Mouse (Mus musculus): ENCODE results near the gene Prpf4.

The Prpf4 gene

DNA sequence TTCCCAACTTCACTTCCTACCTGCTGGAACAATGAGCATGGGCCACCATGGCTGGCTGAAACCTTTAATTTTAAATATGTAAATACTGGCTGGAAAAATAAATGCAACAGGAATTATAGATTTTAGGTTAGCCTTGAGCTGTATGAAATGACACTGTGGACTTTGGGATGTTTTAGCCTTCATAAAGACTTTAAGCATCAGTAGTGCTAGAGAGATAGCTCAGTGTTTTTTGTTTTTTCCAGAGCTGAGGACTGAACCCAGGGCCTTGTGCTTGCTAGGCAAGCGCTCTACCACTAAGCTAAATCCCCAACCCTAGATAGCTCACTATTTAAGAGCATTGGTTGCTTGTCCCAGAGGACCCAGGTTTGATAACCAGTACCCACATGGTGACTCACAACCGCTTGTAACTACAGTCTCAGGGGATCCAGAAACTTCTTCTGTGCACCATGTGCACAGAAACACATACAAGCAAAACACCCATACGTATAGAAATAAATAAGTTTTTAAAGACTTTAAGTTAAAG is 28.7 kb downstream of the Prpf4 start:
- DNase-seq (ENCODE audit: low read depth, low spot score) = no peak

DNA sequence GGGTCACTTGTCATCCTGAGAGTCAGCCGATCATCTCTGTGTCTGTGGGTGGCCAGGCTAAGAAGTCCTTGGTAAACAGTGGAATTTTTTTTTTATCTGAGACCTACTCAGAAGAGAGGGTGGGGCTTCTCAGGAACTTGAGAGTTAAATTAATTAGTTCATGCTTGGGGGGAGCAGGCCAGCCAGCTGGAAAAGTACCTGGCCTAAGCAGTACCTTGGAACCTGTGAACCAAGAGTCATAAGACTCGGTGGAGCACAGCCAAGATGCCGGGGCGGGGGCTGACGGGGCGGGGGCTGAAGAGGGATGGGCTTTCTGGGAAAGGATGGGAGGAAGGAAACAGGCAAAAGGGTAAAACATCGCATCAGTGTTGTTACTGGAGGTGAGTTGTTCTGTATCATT is 29.3 kb downstream of the Prpf4 start:
- no peak for DNase-seq (ENCODE audit: low read depth, low spot score)

DNA sequence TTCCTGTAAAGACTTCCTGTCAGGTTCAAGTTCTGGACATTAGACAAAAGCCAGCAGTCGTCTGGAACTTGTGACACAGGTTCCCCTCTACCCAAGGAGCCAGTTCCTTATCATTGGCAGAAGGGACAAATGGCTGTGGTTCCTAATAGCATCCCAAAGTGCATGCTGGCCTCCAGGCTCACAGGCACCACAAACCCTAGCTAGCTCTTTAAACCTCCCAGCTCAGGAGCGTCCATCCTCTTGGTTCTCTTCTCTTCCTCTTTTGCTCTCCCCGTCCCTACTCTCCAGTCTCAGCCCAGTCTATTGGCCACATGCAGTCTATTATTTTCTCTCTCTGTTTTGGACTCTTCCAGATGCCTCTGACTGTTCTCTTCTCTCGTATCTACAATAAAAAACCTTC is 31.2 kb downstream of the Prpf4 start:
- no peak for DNase-seq (ENCODE audit: low read depth, low spot score)

DNA sequence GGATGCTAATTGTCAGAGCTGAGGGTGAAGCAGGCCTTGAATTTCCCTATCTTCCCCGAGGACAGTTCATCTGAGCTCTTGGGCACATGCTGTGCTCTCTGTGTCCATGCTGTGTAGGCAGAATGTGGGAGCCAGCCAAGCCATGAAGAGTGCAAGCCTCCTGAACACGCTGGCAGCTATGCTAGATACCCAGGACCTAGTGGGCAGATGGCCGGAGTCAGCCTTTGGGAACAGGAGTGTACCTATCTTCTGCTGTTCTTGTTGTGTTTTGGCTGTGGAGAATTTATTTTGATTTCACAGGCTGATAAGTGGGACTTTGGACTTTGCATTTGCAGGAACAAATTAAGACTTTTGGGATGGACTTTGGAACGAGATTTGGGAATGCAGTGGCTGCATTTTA is 31.9 kb downstream of the Prpf4 start:
- no peak for DNase-seq (ENCODE audit: low read depth, low spot score)

- no peak for DNase-seq (ENCODE audit: low read depth, low spot score)
Measured at GRCm38 (mm10) chr4:62440986-62441385, 32.4 kb downstream of the Prpf4 start.

- DNase-seq (ENCODE audit: low read depth, low spot score) = peak; percentile 71
Measured at GRCm38 (mm10) chr4:62454995-62455394, 46.4 kb downstream of the Prpf4 start.

GRCm38 (mm10) chr4:62459081-62459480 is 50.5 kb downstream of the Prpf4 start:
- DNase-seq (ENCODE audit: low read depth, low spot score) = no peak

DNA sequence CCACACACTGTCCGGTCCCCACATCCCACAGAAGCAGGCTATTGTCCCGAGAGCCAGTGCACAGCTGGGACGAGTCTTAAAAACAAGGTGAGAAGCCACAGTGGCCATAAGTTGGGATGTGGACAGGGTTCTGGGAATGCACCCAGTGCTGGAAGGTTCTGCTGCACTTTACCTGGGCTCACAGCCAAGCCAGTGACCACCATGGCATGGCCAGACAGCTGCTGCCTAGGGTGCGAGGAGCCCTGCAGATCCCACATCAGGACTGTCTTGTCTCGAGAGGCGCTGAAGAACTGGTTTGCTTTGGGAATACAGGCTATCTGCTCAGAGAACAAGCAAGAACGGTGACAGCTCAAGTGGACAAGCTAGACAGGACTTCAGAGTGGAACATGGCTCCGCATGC is 51.8 kb downstream of the Prpf4 start:
- DNase-seq (ENCODE audit: low read depth, low spot score) = no peak

DNA sequence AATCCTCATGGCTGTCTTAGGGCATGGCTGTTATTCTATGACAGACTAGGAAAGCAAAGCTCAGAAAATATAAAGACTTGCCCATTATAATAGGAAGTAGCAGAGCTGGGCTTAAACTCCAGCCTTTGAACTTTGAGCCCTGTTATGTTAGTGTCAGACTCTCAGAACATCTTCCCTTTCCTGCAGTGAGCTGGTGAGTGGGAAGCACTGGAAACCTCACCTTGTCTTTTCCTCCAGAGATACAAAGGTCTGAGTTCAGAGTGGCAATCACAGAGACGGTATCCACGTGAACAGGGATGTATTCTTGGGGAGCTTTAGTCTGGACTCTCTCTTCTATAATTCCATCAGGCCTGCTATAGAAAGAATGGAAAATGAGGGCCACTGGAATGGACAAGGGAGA is 54.5 kb downstream of the Prpf4 start:
- no peak for DNase-seq (ENCODE audit: low read depth, low spot score)

GRCm38 (mm10) chr4:62468158-62468557 is 59.6 kb downstream of the Prpf4 start:
- DNase-seq (ENCODE audit: low read depth, low spot score) = peak; percentile 24

GRCm38 (mm10) chr4:62470598-62471051 is 62.0 kb downstream of the Prpf4 start, which contains the start of gene Wdr31:
TSS of gene Wdr31 (minus strand) at chr4:62470896.
- DNase-seq (ENCODE audit: low read depth, low spot score) = peak; percentile 88

- DNase-seq (ENCODE audit: low read depth, low spot score) = no peak
Measured at GRCm38 (mm10) chr4:62472071-62472470, 63.5 kb downstream of the Prpf4 start.

GRCm38 (mm10) chr4:62475131-62475530 is 66.5 kb downstream of the Prpf4 start:
- DNase-seq (ENCODE audit: low read depth, low spot score) = no peak

- DNase-seq (ENCODE audit: low read depth, low spot score) = peak; percentile 65
Measured at GRCm38 (mm10) chr4:62475793-62476192, 67.2 kb downstream of the Prpf4 start.

Measured in CD4-positive, CD25-positive, alpha-beta regulatory T cell, adult 2 months (primary cell).